Mouse (Mus musculus) erythroid progenitor cell, adult 5-6 weeks (primary cell): Measurements from ENCODE around the gene Tjp3. TPM values are rescaled to one million over a fixed set of nuclear protein-coding genes. Genes with fewer than 3 reads are reported as not detected.

ENCODE experiments used
- ATAC-seq: replicated peaks from 2 replicates; pipeline ENCODE4 v1.8.0; 2016; ENCODE audit warnings: moderate number of reproducible peaks, mild to moderate bottlenecking, moderate TSS enrichment, inconsistent platforms; ENCODE audit not compliant: poor library complexity, low FRiP score, severe bottlenecking
- total RNA-seq, 2 experiments: library from RNA; stranded (forward) in 1 of 2; stranded (reverse) in 1 of 2; fragments of 150-400 nt in 1 of 2; fragments of 186-747, 209-891 nt in 1 of 2; gene quantifications; 2 replicates each; pipeline versions ENCODE4 v1.2.3 to v1.2.4; 2015 to 2017; ENCODE audit warnings: low replicate concordance in 2 of 2

Tjp3 gene
- total RNA-seq, 2 experiments from 2014 or later: 0.23 TPM; not detected in 1

DNA sequence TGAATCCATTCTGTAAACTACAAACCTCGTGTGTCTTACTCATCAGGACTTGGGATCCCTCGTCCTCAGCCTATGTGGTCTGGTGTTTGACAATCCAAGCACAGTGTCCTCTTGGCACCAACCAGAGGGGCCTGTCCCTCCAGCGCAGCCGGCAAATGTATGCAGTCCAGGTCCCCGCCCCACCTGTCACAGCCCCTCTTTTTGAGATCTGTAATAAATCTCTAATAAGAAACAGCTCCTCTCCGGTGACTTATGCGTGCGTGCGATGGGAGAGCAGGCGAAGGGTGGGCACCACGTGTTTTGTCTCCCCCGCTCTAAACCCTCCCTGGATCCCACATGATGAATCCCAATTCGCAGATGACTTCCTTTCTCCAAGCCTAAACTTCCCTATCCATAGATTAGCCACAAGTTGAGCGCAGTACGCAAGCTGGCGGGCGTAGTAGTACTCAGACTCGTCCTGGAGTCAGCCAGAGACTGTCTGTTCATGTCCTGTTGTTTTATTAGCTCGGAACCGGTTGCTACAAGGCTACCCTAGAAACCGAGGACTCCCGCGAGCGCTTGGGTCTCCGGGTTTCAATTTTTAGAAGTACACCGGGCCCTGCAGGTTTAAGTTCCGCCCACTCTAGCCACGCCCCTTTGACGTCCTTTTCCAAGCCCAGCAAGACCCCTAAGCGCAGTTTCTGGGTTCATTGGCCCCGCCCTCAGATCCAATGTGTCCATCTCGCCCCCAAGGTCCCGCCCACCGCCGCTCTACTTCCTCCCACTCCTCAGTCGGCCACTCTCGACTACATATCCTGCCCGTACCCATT, 28.6 kb upstream of the Tjp3 start:
- peak; percentile 53 for ATAC-seq

DNA sequence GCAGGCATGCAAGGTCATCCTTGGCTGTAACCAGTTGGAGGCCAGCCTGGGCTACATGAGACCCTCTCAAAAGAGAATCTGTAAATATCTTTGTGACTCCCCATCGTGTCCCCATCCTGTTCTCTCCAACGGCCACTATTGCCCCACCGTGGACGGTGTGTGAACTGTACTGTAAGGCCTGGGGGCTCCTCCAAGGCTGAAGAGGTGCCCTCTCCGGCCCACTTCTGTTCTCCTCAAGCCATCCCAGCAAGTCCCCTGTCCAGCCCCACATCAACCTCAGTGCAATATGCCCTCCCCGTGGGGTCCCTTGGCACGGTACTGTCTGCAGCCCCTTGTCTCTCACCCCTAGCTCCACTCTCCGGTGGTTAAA, 27.9 kb upstream of the Tjp3 start:
- no peak for ATAC-seq

DNA sequence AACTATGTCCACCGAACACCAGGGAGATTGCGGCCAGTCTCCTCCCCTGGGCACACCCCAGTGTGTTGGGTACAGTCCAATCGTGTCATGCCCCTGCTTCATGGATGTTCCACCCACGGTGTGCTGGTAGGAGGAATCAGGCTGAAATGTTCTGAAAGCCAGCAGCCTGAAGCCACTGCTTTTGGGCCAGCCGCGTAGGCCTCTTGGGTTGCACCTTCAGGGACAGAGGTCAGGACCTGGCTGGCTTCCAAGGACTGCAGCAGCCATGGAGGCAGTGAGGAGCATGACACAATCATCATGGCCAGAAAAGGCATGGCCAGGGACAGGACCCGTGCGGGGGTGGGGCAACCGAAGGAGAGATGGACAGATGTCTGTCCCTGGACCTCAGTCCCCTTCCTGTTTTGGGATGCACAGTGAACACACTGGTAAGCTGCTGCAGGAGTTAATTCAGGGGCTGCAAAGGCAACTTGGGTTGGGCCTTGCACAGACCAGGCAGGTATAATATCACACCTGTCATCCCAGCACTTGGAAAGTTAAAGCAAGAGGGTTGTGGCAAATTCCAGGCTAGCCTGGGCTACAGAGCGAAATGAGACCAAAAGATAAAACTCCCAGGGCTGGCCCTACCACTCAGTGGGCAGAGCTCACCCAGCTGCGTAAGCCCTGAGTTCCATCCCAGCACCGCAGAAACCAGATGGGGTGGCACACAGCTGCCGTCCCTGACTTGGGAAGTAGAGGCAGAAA, 27.4 kb upstream of the Tjp3 start:
- no peak for ATAC-seq

- no peak for ATAC-seq
Observed at GRCm38 (mm10) chr10:81317273-81317672, 25.9 kb upstream of the Tjp3 start.

DNA sequence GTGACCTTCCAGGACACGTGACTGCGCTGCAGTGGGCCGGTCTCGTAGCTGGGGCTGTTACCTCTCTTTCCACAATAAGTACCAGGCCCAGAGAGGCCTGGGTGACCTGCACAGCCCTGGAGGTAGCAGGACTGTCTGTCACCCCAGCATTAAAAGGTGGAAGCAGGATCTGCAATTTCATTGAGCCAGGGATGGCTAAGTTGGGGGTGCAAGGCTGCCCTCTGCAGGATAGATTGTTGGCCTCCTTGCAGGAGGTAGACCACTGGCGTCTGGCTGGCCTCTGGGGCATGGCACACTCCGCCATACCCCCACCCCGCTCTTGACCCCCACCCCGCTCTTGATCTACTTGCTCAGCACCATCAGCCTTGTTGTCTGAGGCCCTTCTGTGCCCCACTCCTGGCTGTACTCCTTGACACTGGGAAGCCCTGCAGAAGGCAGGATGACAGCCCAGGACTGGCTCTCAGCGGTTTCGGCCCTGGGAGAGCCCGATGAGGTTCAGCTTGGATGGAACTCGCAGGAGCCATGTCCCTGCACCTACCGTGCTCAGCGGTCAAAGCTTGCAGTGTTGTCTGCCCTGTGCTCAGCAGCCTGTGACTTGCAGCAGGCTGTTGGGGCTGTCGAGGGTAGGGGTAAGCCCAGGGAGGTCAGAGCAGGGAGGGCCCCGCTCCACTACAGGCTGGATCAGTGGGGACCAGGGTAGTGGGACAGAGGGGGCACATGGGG, 25.1 kb upstream of the Tjp3 start:
- no peak for ATAC-seq

GRCm38 (mm10) chr10:81315587-81315986, 24.2 kb upstream of the Tjp3 start:
- ATAC-seq: no peak

DNA sequence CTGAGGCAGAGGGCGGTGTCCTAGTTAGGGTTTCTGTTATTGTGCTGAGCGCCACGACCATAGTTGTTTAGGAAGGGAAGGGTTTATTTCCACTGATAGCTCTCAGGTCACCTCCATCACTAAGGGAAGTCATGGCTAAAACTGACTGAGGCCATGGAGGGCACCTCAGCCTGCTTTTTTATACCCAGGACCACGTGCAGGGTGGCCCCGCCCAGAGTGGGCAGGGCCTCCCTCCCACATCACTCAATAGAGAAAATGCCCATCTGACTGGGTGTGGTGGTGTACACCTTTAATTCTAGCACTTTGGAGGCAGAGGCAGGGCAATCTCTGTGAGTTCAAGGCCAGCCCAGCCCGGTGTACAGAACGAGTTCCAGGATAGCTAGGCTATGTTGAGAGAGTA, 22.8 kb upstream of the Tjp3 start:
- no peak for ATAC-seq

GRCm38 (mm10) chr10:81313581-81313980, 22.2 kb upstream of the Tjp3 start:
- ATAC-seq: no peak

DNA sequence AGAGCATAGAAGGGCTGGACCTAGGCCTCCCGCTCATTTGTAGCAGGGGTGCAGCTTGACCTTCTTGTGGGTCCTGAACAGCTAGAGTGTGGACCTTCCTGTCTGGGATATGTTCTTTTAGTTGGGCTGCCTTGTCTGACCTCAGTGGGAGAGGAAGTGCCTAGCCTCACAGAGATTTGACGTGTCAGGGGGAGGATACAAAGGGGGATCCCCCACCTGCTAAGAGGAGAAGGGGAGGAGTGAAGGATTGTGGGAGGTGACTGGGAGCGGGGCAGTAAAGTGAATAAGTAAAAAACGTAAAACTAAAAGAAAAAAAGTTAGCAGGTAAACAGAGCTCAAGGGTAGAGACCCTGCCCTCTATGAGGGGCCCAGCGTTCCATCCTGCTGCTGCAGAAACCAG, 18.2 kb upstream of the Tjp3 start:
- ATAC-seq: no peak

GRCm38 (mm10) chr10:81306837-81307682, 15.7 kb upstream of the Tjp3 start:
- no peak for ATAC-seq

DNA sequence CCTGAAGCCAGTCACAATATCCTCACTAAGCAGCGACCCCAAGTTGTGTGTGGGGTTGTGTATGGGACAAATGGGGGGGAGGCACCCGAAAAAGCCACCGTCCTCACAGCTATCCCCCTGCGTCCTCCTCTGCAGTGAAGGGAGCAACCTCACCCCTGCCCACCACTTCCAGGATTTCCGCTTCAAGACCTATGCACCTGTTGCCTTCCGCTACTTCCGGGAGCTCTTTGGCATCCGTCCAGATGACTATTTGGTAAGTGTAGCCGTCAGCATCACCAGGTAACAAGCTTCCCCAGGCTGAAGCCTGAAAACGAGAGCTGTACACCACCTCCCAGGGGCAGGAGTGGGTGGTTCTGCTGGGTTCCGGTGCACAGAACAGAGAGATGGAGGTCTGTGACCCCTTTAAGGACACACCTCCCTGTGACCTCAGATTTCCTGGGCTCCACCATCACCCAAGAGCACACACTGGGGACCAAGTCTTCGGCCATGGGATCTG, 14.8 kb upstream of the Tjp3 start:
- ATAC-seq: no peak

GRCm38 (mm10) chr10:81305663-81306062, 14.3 kb upstream of the Tjp3 start:
- ATAC-seq: no peak

- peak; percentile 65 for ATAC-seq
Observed at GRCm38 (mm10) chr10:81304597-81305238, 13.3 kb upstream of the Tjp3 start.

DNA sequence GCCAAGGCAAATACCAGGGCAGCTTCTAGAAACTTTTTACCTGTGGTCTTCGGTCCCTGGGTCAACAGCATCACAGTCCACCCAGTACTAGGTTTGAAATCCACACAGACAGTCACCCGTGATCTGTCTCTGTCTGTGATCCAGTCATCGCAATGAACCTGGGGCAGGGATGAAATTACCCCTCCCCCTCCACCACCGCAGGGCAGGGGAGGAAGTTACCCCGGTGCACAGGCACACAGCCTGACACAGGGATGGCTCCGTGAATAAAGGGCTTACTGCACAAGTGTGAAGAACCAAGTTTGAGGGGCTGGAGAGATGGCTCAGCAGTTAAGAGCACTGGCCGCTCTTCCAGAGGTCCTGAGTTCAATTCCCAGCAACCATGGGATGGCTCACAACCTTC, 12.4 kb upstream of the Tjp3 start:
- ATAC-seq: no peak

GRCm38 (mm10) chr10:81303258-81303657, 11.9 kb upstream of the Tjp3 start:
- ATAC-seq: no peak

GRCm38 (mm10) chr10:81302781-81303218, 11.4 kb upstream of the Tjp3 start:
- no peak for ATAC-seq

DNA sequence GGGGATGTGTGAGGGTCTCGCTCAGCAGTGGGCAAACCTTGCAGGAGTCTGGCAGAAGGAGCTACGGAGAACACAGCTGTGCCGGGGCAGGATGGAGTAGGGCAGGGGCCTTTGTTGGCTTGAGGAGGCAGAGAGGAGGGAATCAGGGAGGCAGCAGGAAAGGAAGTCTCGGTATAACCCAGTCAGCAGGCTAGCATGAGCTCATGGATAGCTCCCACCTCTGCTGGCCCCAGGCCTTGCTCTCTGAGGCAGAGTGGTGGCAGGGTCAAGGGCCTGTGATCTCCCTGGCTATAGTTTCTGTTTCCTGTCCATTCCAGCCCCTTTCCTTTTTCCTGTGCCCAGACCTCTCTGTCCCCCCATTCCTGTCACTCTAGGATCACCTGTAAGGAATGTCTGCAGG, 10.9 kb upstream of the Tjp3 start:
- ATAC-seq: no peak

DNA sequence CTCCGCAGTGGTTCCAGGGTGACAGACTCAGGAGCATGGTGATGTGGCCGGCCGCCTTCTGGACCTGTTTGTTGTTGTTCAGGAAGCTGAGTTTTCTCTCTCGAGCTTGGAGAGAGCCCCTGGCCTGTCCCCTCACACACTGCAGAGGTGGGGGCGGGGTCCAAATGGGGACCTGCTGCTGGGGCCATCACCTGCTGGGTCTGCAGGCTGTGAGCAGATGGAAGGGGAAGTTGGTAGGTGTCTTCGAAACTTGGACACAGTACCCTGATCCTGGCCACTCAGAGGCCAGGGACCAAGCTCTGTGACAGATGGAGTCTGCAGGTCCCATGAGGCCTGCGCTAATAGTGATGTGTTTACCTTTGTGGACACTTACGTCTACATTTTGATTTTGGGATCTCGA, 9.9 kb upstream of the Tjp3 start:
- no peak for ATAC-seq

GRCm38 (mm10) chr10:81300352-81300907, 9.0 kb upstream of the Tjp3 start:
- ATAC-seq: no peak
